Mouse (Mus musculus) liver, embryonic 14.5 days (tissue): Measurements from ENCODE around the gene Fblim1. TPM values are rescaled to one million over a fixed set of nuclear protein-coding genes. Genes with fewer than 3 reads are reported as not detected.

ENCODE experiments used
- ATAC-seq: fragments of 200-750 bp; cut with Nextera tagmentation; 2 replicates; pipeline ENCODE4 v1.8.0; 2017; ENCODE audit warnings: moderate number of reproducible peaks, mild to moderate bottlenecking, moderate library complexity; ENCODE audit not compliant: insufficient read depth
- DNase-seq, 3 experiments: peaks; one replicate each; pipeline ENCODE4 v3.0.0-alpha.2; 2012 to 2013; ENCODE audit warnings: low read depth in 3 of 3, low spot score in 3 of 3
- H3K27ac ChIP-seq: fragments of 300-500 bp; sonication (generic); 2 replicates; pipeline ENCODE4 v1.5.1; 2014; ENCODE audit warnings: moderate library complexity, mild to moderate bottlenecking, control low read depth, inconsistent platforms
- H3K27me3 ChIP-seq: fragments of 300-500 bp; sonication (generic); 2 replicates; pipeline ENCODE4 v1.6.1; 2014; ENCODE audit warnings: mild to moderate bottlenecking, low read length, moderate library complexity; ENCODE audit not compliant: control insufficient read depth, insufficient read depth
- H3K36me3 ChIP-seq: fragments of 300-500 bp; sonication (generic); replicated peaks from 2 replicates; pipeline ENCODE4 v1.6.1; 2014; ENCODE audit warnings: low read depth; ENCODE audit not compliant: control insufficient read depth, insufficient read depth
- H3K4me1 ChIP-seq, 2 experiments: fragments of 200-500 bp in 1 of 2; fragments of 300-500 bp in 1 of 2; sonication (generic) in 1 of 2; replicated peaks; 2 replicates each; pipeline ENCODE4 v1.6.1; 2012 to 2014; ENCODE audit warnings: antibody characterized with exemption in 1 of 2, inconsistent platforms in 1 of 2, low read length in 1 of 2; ENCODE audit not compliant: control insufficient read depth in 2 of 2, insufficient read depth in 2 of 2
- H3K4me2 ChIP-seq: fragments of 300-500 bp; sonication (generic); 2 replicates; pipeline ENCODE4 v1.6.1; 2014; ENCODE audit warnings: low read depth, mild to moderate bottlenecking, control low read depth, moderate library complexity
- H3K4me3 ChIP-seq, 2 experiments: fragments of 200-500 bp in 1 of 2; fragments of 300-500 bp in 1 of 2; sonication (generic) in 1 of 2; 2 replicates each; pipeline ENCODE4 v1.5.1; 2012 to 2014; ENCODE audit warnings: low read depth in 2 of 2, low read length in 2 of 2, mild to moderate bottlenecking in 2 of 2, control low read depth in 1 of 2, inconsistent platforms in 1 of 2, moderate library complexity in 1 of 2; ENCODE audit not compliant: insufficient read depth in 1 of 2
- H3K9ac ChIP-seq: fragments of 300-500 bp; sonication (generic); replicated peaks from 2 replicates; pipeline ENCODE4 v1.6.1; 2014; ENCODE audit warnings: mild to moderate bottlenecking, control low read depth, moderate library complexity
- H3K9me3 ChIP-seq: fragments of 300-500 bp; sonication (generic); 2 replicates; pipeline ENCODE4 v1.6.1; 2016; ENCODE audit warnings: low read length, mixed read lengths; ENCODE audit not compliant: control insufficient read depth
- CTCF ChIP-seq: IDR thresholded peaks from 2 replicates; pipeline ENCODE4 v1.5.1; 2016; ENCODE audit warnings: antibody characterized with exemption, low read depth, control low read depth
- EP300 ChIP-seq: IDR thresholded peaks from 2 replicates; pipeline ENCODE4 v1.6.1; 2016; ENCODE audit warnings: antibody characterized with exemption, low read depth
- WGBS: fragments of 180-500 bp; shearing (Covaris S2); extraction: QIAGEN DNeasy Blood & Tissue Kit; methylation state at CpG from one replicate; pipeline ENCODE4 v1.1.7; 2014; ENCODE audit not compliant: insufficient replicate concordance; 5-methylcytosine and 5-hydroxymethylcytosine counted together
- polyA plus RNA-seq, 2 experiments: library from polyadenylated mRNA; depleted of rRNA in 1 of 2; stranded (reverse) in 1 of 2; unstranded in 1 of 2; fragments of >200 nt; fragmentation: Nextera tagmentation in 1 of 2; extraction: Ambion mirVana in 1 of 2; gene quantifications; 2 replicates each; pipeline versions ENCODE4 v1.2.1 to v1.2.3; 2012 to 2014

Fblim1 gene
- polyA plus RNA-seq, 2 experiments, result 0.77 to 1.1 TPM

DNA sequence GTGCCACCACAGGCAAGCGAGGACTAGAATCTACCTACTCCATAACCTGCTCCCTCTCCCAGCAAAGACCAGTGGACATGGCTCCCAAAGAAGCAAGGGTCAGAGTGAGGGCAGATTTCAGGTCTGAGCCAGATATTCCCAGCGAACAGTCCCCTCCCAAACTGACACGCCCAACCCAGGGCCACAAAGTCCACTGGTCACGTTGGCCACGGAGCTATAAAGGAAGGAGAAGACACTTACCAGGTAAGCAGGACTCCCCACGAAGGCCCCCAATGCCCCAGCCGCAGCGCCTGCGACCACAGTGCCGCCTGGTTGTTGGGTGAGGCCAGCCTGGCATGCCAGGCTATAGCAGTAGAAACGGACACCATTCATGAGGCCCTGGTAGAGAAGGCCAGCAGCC, 17.1 kb upstream of the Fblim1 start:
- 65% methylated on average over 11 of the region's 11 CpGs for WGBS
- no peak for ATAC-seq
- Histone ChIP-seq H3K9me3 (no peaks in the 10 kb centered on the region), H3K9ac (no peak overlapping the region), H3K4me1 (peaks cover 0 to 1% of the 10 kb centered on the region in 2 experiments; a peak in 1 of 4 replicates), H3K27me3 (no peaks in the 10 kb centered on the region), H3K4me2 (no peak overlapping the region), H3K4me3 (no peak overlapping the region), H3K36me3 (no peaks in the 10 kb centered on the region), H3K27ac (no peak overlapping the region)
- no peak for DNase-seq
- no peak for TF ChIP-seq EP300
- TF ChIP-seq CTCF, result no peak

DNA sequence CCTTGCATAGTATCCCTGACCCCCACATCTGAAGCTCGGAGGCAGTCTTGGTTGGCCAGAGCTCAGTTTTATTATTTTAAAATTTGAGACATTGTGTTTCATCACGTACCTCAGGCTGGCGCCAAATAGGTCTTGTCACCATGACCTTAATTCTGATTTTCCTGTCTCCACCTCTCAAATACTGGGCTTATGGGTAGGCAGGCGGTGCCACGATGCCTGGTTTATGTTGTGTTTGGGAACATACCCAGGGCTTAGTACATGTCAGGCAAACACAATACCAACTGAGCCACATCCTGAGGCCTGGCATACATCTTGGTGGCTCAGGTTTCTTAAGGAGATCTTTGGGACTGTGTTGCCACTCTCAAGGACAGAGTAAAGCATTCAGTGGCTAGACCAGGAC, 16.7 kb upstream of the Fblim1 start:
- 70% methylated on average over 5 of the region's 5 CpGs for WGBS
- Histone ChIP-seq H3K4me2 (no peak overlapping the region), H3K36me3 (no peaks in the 10 kb centered on the region), H3K9me3 (no peaks in the 10 kb centered on the region), H3K9ac (no peak overlapping the region), H3K27me3 (no peaks in the 10 kb centered on the region), H3K4me3 (no peak overlapping the region), H3K4me1 (peaks cover 0 to 2% of the 10 kb centered on the region in 2 experiments; a peak in 1 of 4 replicates), H3K27ac (no peak overlapping the region)
- TF ChIP-seq CTCF (no peak), EP300 (no peak)
- no peak for DNase-seq
- ATAC-seq, result no peak

DNA sequence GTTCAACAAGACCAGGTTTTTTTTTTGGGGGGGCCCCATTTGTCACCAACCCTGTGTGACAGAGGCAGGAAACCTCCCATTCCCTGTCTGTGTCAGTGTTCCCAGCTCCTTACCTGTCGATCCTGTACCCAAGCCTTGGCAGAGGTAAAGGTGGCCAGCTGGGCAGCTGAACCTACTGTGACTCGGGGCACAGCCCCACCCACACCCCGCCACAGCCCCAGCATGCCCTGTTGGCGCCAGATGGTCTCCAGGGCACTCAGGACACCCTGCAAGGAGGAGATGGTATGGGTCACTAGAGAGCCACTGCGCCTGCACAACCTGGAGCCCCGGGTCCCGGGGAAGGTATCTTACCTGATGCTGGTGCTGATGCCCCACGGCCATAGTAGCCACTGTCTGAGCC, 16.2 kb upstream of the Fblim1 start:
- Histone ChIP-seq H3K27ac (no peak overlapping the region), H3K9ac (no peak overlapping the region), H3K9me3 (no peaks in the 10 kb centered on the region), H3K36me3 (no peaks in the 10 kb centered on the region), H3K4me2 (no peak overlapping the region), H3K4me3 (no peak overlapping the region), H3K27me3 (no peaks in the 10 kb centered on the region), H3K4me1 (peaks cover 0 to 2% of the 10 kb centered on the region in 2 experiments; a peak in 1 of 4 replicates)
- DNase-seq (no peak), ATAC-seq (no peak)
- WGBS, result 65% methylated on average over 8 of the region's 8 CpGs
- TF ChIP-seq EP300 (no peak), CTCF (no peak)

- Histone ChIP-seq H3K27me3 (no peaks in the 10 kb centered on the region), H3K9me3 (no peaks in the 10 kb centered on the region), H3K4me2 (no peak overlapping the region), H3K9ac (no peak overlapping the region), H3K4me1 (peaks cover 0 to 2% of the 10 kb centered on the region in 2 experiments; a peak in 1 of 4 replicates), H3K27ac (no peak overlapping the region), H3K4me3 (no peak overlapping the region), H3K36me3 (no peaks in the 10 kb centered on the region)
- ATAC-seq (no peak), DNase-seq (no peak)
- TF ChIP-seq EP300, result no peak
- no peak for TF ChIP-seq CTCF
- WGBS, result 70% methylated on average over 8 of the region's 8 CpGs
These were observed 15.4 kb upstream of the Fblim1 start for GRCm38 (mm10) chr4:141621297-141621696.

DNA sequence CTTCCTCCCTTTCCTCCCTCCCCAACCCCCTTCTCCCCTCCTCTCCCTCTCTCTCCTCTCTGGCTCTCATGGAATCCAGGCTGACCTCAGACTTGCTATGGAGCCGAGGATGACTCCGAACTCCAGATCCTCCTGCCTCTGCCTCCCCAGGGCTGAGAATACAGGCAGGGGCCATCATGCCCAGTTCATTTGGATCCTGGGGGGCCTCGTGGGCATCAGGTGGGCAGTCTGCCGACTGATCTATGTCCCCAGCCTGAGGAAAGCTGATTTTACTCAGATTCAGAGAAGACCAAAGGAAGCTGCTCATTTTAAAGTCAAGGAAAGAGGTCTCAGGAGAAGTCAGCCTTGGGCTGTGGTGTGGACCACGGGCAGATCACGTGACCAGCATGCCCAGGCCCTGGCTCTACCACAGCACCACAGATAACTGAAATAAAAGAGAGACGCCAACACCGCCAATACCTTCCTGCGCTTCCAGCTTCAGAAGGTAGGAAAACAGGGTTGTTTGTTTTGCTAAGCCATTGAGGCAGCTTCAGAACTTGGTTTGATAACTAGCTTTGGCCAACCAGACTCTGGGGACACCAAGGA, 13.5 kb upstream of the Fblim1 start:
- Histone ChIP-seq H3K4me2 (no peak overlapping the region), H3K27ac (no peak overlapping the region), H3K4me3 (no peak overlapping the region), H3K9ac (no peak overlapping the region), H3K27me3 (no peaks in the 10 kb centered on the region), H3K9me3 (no peaks in the 10 kb centered on the region), H3K4me1 (peaks cover 0 to 2% of the 10 kb centered on the region in 2 experiments; a peak in 1 of 4 replicates), H3K36me3 (no peaks in the 10 kb centered on the region)
- 61% methylated on average over 9 of the region's 9 CpGs for WGBS
- no peak for ATAC-seq
- TF ChIP-seq CTCF (no peak), EP300 (no peak)
- no peak for DNase-seq
